Mouse (Mus musculus): ENCODE measurements around the gene Impdh1.
A peak's percentile ranks its signal among the peaks of the same experiment; 100 is the strongest.
"Not testable (repeated sequence)": the region's sequence is repeated elsewhere in the genome, so short reads cannot be mapped to it uniquely, and the experiment has no call there.

Gene Impdh1

DNA sequence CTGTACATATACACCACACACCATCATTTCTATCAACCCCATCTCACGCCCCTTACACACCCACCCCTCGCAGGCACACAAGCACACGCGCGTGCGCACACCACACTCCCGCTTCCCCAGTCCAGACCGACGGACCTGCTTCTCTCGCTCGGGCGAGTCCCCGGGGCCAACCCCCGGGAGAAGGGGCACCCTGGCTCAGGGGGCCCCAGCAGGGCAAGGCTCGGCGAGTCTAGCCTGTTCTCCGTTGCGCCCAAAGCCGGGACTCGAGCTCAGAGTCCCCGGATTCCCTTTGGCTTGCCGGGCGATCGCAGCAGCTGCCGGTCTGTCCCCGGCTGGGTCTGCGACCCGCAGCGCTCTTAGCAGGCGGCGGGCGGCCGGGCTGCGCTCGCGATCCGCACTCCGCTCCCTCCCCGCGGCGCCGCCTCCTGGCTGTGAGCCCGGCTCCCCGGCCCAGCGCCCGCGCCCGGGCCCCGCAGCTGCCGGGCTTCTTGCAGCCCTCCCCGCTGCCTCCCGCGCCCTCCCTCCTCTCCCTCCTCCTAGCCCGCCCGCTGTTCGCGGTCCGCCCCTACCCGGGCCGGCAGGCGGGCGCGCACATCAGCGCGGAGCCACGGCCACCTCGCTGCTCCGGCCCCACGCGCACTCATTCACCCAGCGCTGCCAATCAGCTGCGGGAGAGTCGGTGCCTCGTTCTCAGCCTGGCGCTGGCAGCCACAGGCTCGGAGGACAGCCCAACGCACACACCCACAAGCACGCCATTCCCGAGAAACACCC is 37.1 kb downstream of the Impdh1 start, which contains the start of gene Prrt4:
Gene Prrt4 (minus strand): TSS at position 697 of the 771 bp plus-strand sequence.
- DNase-seq: peak; percentile 39 to 45

DNA sequence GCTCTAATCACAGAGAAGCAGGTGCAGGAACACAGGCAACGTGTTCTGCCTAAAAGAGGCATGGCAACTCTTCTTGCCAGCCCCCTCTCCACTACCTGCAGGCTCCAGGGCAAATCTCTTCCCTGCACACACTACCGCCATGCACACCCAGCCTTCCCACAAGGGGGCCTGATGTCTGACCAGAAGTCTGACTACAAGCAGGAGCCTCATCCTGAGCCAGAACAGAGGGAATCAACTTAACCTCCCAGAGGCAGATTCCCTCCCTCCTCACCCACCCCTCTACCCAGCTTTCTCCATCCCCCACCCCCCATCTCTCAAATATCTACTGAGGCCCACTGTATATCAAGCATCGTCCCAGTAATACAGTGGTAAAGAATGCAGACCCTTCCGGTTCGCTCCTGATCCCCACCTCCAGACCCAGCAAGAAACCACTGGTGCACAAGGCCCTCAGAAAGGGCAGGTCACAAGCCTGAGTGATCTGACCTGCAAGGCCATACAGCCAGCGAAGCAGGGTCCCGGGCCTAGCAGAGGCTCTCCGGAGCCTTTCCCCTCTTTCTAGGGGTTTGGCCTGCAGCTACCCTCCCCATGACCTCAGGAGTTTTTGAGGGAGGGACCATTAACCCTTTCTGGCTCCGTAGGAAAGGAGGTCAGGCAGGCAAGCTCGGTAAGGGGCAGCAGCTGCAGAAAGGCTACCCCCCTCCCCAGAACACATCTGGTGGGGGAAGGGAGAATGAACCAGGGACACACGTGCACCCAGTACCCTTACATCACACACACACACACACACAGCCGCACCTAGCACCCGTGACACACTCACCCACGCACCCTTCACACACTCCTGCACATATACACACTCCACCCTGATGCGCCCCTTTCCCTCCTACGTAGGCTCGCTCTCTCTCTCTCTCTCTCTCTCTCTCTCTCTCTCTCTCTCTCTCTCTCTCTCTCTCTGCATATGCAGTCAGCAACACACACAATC is 38.0 kb downstream of the Impdh1 start:
- peak; percentile 27 to 38 for DNase-seq

DNA sequence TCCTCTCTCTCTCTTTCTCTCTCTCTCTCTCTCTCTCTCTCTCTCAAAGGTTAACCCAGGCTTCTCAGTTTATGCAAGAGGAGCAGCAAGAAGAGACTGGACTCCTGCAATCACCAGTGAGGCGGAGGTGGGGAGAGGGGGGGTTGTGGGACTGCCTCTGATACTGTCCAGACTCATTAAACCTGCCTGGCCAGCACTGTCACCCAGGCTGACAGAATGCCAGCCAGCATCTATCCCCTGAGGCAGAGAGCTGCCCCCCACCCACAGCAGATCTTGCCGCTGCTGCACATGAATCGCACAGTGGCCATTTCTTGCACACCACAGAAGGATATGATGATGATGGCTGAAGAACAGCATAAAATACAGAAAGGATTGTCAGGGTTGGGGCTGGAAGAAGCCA is 41.1 kb downstream of the Impdh1 start:
- DNase-seq: no peak

DNA sequence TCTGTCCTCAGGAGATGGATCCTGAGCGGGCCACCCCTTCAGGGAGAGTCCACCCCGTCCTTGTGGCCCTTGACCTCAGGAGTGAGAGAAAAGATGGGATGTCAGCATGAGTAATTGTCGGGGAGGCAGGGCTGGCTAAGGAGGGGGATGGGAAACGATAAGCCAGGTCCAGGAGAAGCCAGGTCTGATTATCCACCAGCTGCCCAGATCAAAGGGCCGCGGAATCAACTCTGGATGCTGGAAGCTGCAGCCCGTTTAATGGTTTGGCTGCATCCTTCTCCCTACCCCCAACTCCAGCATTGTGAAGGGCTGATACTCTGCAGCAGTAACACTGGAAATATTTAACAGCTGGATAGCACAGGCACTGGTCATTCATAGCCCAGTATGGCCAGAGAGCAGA is 41.8 kb downstream of the Impdh1 start:
- no peak for DNase-seq

DNA sequence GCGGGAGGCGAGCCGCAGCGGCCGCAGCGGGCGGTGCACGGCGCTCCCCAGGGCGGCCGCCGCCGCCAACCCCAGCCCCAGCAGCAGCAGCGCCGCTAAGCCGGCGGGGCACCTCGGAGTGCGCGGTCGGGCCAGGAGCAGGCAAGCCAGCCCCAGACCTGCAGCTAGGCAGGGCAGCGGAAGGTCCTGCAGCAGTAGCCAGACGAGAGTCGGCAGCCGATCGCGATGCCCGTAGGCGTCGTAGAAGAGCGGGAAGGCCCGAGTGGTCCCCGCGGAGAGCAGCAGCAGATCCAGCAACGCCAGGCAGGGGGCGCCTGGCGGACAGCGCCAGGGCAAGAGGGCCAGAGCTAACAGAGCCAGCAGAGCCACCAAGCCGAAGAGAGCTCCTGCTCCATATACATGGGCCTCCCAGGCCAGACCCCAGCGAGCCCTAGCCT is 45.2 kb downstream of the Impdh1 start:
- peak; percentile 76 to 77 for DNase-seq

DNA sequence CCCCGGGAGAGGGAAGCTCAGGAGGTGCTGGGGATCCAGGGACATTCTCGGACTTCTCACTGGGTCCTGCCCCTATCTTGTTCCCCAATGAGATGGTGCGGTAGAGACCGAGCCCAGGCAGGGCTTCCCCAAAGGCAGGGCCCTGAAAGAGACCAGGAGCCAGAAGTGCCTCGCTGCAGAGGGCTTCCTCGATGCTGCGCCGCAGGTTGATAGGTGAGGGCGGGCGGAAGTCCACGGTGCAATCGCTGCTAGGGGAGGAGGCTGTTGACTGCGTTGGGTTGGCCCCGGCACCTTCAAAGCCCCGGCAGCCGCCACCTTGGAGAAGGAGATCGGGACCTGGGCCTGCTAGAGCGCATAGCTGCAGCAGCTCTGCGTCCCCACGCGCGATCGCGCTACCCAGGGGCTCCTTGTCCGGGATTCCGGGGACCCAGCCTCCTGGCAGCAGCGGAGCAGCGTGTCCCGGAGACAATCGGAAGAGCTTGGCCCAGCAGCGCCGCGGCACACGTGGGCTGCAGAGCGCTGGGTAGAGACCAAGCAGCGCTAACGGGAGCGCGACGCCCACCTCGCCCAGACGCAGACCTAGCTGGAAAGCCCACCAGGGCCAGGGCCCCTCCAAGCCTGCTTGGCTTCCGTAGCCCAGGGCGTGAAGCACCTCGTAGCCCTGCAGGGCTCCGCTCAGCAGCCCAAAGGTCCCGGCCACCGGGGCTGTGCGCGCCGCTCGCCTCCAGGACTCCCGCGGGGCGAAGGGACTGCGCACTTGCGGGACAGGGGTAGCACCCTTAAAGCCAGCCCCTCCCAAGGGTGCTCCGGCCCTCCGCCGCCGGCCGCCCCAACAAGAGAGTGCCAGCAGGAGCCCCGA is 45.9 kb downstream of the Impdh1 start:
- peak; percentile 64 to 65 for DNase-seq

DNA sequence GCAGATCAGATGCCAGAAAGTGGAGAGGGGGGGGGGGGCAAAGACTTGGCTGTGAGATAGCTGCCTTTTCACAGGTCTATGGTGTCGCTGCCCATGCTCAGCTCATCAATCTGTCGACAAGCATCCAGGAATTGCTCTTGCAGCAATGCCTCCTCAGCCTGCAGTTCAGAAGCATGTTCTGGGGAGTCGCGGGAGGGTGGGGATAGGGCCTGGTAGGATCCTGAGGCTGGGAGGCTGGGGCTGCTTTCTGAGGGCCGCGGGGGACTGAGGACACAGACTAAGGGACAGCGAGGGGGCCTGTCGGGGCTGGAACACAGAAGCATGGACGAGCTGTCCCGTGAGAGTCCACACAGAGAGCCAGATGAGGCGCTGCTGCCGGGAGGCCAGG is 46.5 kb downstream of the Impdh1 start:
- no peak for DNase-seq

DNA sequence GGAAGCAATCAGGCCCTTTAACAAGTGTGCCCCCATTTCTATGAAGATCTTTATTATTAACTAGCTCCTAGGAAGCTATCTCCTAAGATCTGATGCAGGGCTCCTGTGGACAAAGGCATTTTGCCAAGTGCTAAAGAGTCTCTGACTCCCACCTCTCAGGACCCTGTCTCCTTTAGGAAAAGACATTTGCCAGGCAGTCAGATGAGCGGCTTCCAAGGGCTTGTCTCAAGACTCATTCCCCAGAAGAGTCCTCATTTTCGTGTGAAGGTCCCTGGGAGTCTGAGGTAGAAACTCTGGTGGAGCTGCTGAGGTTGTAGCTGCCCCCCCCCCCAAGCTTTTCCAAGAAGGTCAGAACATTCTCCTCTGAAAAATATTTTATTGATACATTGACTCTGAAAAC is 47.3 kb downstream of the Impdh1 start:
- no peak for DNase-seq

DNA sequence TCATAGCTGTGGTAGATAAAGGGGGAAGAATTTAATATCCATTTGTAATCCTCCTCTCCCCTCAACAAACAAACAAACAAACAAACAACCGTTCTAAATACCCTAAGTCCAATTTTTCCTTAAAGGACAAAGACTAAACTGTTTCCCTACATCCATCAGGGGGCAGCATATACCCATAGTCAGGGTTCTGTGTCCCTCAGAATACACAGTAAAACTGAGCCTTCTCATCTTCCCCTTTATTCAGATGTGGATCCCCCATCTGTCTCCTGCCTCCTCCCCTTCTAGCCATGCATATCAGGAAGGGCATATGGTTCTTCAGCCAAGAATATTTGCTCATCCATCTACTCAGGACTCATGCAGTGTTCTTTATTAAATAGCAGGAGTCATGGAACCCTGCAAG is 50.0 kb downstream of the Impdh1 start:
- DNase-seq: peak; percentile 61 to 71

DNA sequence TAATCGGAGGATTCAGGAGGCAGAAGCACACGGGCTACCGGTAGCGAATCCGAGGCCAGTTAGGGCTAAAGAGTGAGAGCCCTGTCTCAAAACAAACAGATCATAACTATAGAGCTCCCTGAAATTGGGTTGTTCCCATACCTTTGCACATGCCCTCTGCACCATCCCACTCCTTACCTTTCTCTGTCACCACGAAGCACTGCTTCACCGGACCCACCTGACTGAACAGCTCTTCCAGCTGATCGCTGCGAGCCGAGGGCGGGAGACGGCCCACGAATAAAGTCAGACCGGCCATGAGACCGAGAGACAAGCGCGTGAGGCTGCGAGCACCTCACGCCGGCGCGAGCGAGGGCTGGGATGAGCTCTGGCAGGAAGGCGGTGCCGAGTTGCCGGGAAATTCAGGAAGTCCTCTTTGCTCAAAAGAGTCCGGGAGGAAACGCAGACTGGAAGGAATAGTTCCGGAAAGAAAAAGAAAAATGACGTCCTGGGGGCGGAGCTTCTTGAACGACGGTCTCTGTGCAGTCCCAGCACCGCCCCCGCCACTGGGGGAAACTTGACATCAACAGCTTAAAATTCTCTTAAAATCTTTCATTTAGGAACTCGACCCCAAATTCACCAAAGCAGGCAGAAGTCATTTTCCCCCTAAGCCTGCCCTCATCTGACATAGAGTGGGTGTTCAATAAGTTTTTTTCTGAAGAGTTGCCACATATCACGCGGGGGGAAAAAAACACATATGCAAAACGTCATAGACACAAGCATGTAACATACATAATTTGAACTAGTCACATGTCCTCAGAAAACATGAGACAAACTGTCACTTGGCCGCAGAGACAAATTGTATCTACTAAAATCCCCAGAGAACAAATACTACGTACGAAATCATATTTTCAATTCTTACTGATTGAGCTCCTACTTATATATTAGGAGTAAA is 51.6 kb downstream of the Impdh1 start, which contains the start of gene Rbm28:
Gene Rbm28 (minus strand): TSS at position 693 of the 931 bp plus-strand sequence.
- peak; percentile 90 to 93 for DNase-seq

DNA sequence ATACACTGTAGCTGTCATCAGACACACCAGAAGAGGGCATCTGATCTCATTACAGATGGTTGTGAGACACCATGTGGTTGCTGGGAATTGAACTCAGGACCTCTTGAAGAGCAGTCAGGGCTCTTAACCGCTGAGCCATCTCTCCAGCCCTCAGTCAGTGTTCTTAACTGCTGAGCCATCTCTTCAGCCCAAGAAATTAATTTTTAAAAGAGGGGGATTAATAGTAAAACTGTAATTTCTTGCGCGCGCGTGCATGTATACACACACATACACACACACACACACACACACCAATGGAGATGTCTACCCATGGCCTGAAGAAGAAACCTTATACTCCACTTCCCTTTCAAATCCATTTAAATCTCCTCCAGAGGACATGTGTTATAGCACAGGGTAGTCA is 54.9 kb downstream of the Impdh1 start:
- DNase-seq: not testable (repeated sequence)

DNA sequence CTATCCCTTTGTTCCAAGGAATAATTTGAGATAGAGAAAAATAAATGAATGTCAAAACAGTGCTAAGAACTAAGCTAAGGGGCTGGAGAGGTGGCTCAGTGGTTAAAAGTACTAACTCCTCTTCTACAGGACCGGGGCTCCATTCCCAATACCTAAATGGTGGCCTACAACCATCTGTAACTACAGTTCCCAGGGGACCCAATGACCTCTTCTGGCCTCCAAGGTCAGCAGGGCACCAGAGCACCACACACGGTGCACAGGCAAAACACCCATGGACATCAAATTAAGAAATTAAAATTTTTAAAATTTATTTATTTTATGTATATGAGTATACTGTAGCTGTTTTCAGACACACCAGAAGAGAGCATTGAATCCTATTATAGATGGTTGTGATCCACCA is 55.4 kb downstream of the Impdh1 start:
- DNase-seq: no peak

DNA sequence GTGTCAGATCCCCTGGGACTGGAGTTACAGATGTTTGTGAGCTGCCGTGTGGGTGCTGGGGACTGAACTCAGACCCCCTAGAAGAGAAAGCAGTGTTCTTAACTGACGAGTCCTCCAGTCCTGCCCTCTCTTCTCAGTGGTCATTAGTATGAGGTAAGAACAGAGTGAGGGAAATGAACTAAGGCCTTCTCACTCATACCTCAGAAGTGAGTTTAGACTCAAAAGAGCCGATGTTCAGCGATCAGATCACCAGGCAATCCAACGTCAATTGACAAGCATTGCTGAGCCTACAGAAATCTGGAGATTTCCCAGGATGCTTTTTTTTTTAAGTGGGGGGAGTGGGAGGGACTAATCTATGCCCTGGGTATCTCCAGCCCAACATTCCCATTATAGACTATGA is 59.8 kb downstream of the Impdh1 start:
- DNase-seq: no peak

Measured in B cell, adult 2 months (primary cell).